Mouse (Mus musculus): ENCODE measurements around the gene Ccr1.

DNA sequence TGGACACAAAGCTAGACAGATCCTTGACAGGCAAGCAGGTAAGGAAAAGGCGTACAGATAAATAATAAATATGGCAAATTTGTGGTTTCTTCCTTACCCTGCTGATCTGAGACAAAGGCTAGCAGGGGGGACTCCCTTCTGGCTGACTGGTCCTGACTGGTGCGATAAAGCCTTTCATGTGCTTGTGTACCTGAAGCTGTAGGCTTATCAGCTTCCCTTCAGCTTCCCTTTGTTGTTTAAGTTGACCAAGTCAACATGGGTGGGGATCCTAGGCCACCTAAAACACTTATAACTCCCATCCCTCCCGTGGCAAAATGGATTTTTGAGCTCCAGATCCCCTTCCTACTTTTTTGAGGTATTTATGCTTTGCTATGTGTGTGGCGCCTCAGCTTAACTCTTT, 13.4 kb upstream of the Ccr1 start:
- TF ChIP-seq CTCF (IDR thresholded peaks at IDR 0.05; ENCODE audit: control insufficient read depth, insufficient read depth, insufficient replicate concordance, low read depth, low read length) (no peak), POLR2A (IDR thresholded peaks at IDR 0.05; ENCODE audit: control insufficient read depth, low read depth, low read length) (no peak)

Data from testis, adult 2 months (tissue).